Mouse (Mus musculus) liver, adult 2 months (tissue): ENCODE data around the gene Nfkbia. TPM values are rescaled to one million over a fixed set of nuclear protein-coding genes. Genes with fewer than 3 reads are reported as not detected.

ENCODE experiments used
- DNase-seq: peaks from one replicate; pipeline ENCODE4 v3.0.0-alpha.2; 2011; ENCODE audit warnings: low read depth, low spot score; ENCODE audit errors: extremely low read depth
- H3K27ac ChIP-seq: fragments of 200-500 bp; replicated peaks from 2 replicates; pipeline ENCODE4 v1.5.1; 2012; ENCODE audit warnings: low read depth, mild to moderate bottlenecking, control low read depth, inconsistent platforms, low read length; ENCODE audit not compliant: insufficient read depth
- H3K27me3 ChIP-seq: fragments of 200-500 bp; 2 replicates; pipeline ENCODE4 v1.6.1; 2012; ENCODE audit warnings: mild to moderate bottlenecking, moderate library complexity, low read length, inconsistent platforms; ENCODE audit not compliant: control insufficient read depth, insufficient read depth
- H3K36me3 ChIP-seq: fragments of 200-500 bp; 2 replicates; pipeline ENCODE4 v1.6.1; 2012; ENCODE audit warnings: low read length, inconsistent platforms; ENCODE audit not compliant: control insufficient read depth, insufficient read depth
- H3K4me1 ChIP-seq: fragments of 200-500 bp; 2 replicates; pipeline ENCODE4 v1.6.1; 2011; ENCODE audit warnings: low read length; ENCODE audit not compliant: control insufficient read depth, insufficient read depth
- H3K4me3 ChIP-seq: fragments of 200-500 bp; 2 replicates; pipeline ENCODE4 v1.5.1; 2011; ENCODE audit warnings: low read depth, mild to moderate bottlenecking, control low read depth, low read length, moderate library complexity; ENCODE audit not compliant: insufficient read depth
- H3K79me2 ChIP-seq: fragments of 200-500 bp; 2 replicates; pipeline ENCODE4 v1.6.1; 2012; ENCODE audit warnings: inconsistent platforms, mild to moderate bottlenecking, low read length, moderate library complexity; ENCODE audit not compliant: control insufficient read depth, insufficient read depth
- H3K9ac ChIP-seq: fragments of 200-500 bp; 2 replicates; pipeline ENCODE4 v1.6.1; 2012; ENCODE audit warnings: low read depth, mild to moderate bottlenecking, control low read depth, inconsistent platforms, low read length
- CTCF ChIP-seq: fragments of 200-500 bp; IDR thresholded peaks from 2 replicates; pipeline ENCODE4 v1.5.1; 2011; ENCODE audit warnings: low read depth, low read length, control low read depth
- POLR2A ChIP-seq: fragments of 200-500 bp; IDR thresholded peaks from 2 replicates; pipeline ENCODE4 v1.6.1; 2011; ENCODE audit warnings: low read length, control low read depth; ENCODE audit not compliant: insufficient read depth; ENCODE audit errors: extremely low read depth
- WGBS: fragments of 180-500 bp; shearing (Covaris S2); methylation state at CpG from one replicate; pipeline ENCODE4 v1.1.7; 2018; 5-methylcytosine and 5-hydroxymethylcytosine counted together
- polyA plus RNA-seq: library from polyadenylated mRNA; depleted of rRNA; stranded (reverse); fragments of >200 nt; gene quantifications from 2 replicates; pipeline ENCODE4 v1.2.3, GENCODE M21; 2012
- total RNA-seq: library from RNA; depleted of rRNA; stranded (reverse); fragments of >200 nt; gene quantifications from 2 replicates; pipeline ENCODE4 v1.2.3, GENCODE M21; 2014

Gene Nfkbia
- total and polyA plus RNA-seq, 2 experiments, result 76.4 to 85.6 TPM

GRCm38 (mm10) chr12:55462456-55462855 lies 30.0 kb downstream of the Nfkbia start:
- no peak overlapping the region for H3K27ac ChIP-seq
- DNase-seq, result no peak
- H3K9ac ChIP-seq, result no peak overlapping the region
- H3K79me2 ChIP-seq, result no peaks in the 10 kb centered on the region
- TF ChIP-seq POLR2A (no peak), CTCF (no peak)
- H3K36me3 ChIP-seq, result no peaks in the 10 kb centered on the region
- WGBS, result 88% methylated on average over 6 of the region's 6 CpGs
- peaks cover 31% of the 10 kb centered on the region for H3K4me1 ChIP-seq
- H3K4me3 ChIP-seq, result no peak overlapping the region
- H3K27me3 ChIP-seq, result no peaks in the 10 kb centered on the region

GRCm38 (mm10) chr12:55461767-55462166 lies 30.7 kb downstream of the Nfkbia start:
- Histone ChIP-seq H3K9ac (no peak overlapping the region), H3K27ac (no peak overlapping the region), H3K36me3 (no peaks in the 10 kb centered on the region), H3K4me3 (no peak overlapping the region), H3K4me1 (peaks cover 24% of the 10 kb centered on the region), H3K27me3 (no peaks in the 10 kb centered on the region), H3K79me2 (no peaks in the 10 kb centered on the region)
- 65% methylated on average over 6 of the region's 6 CpGs for WGBS
- DNase-seq, result no peak
- no peak for TF ChIP-seq POLR2A
- TF ChIP-seq CTCF, result no peak

- no peak for DNase-seq
- no peak overlapping the region for H3K9ac ChIP-seq
- peaks cover 19% of the 10 kb centered on the region for H3K4me1 ChIP-seq
- no peak for TF ChIP-seq CTCF
- no peak for TF ChIP-seq POLR2A
- no peaks in the 10 kb centered on the region for H3K27me3 ChIP-seq
- WGBS, result 73% methylated on average over 4 of the region's 4 CpGs
- no peak overlapping the region for H3K27ac ChIP-seq
- H3K79me2 ChIP-seq, result no peaks in the 10 kb centered on the region
- H3K4me3 ChIP-seq, result no peak overlapping the region
- H3K36me3 ChIP-seq, result no peaks in the 10 kb centered on the region
Observed at GRCm38 (mm10) chr12:55460900-55461299, 31.5 kb downstream of the Nfkbia start.

GRCm38 (mm10) chr12:55459739-55460138 lies 32.7 kb downstream of the Nfkbia start:
- peak; percentile 71 for DNase-seq
- Histone ChIP-seq H3K9ac (no peak overlapping the region), H3K4me1 (peaks cover 16% of the 10 kb centered on the region), H3K27me3 (no peaks in the 10 kb centered on the region), H3K4me3 (no peak overlapping the region), H3K36me3 (no peaks in the 10 kb centered on the region), H3K79me2 (no peaks in the 10 kb centered on the region), H3K27ac (no peak overlapping the region)
- no peak for TF ChIP-seq CTCF
- no peak for TF ChIP-seq POLR2A
- 12% methylated on average over 8 of the region's 8 CpGs for WGBS

- 95% methylated on average over 5 of the region's 5 CpGs for WGBS
- H3K27ac ChIP-seq, result no peak overlapping the region
Observed at GRCm38 (mm10) chr12:55456893-55457292, 35.6 kb downstream of the Nfkbia start.

GRCm38 (mm10) chr12:55456136-55456535 lies 36.3 kb downstream of the Nfkbia start:
- no peaks in the 10 kb centered on the region for H3K27me3 ChIP-seq
- WGBS, result 92% methylated on average over 3 of the region's 3 CpGs
- TF ChIP-seq POLR2A (no peak), CTCF (no peak)
- H3K4me1 ChIP-seq, result peaks cover 7% of the 10 kb centered on the region
- H3K27ac ChIP-seq, result no peak overlapping the region
- no peak for DNase-seq
- no peaks in the 10 kb centered on the region for H3K79me2 ChIP-seq
- no peaks in the 10 kb centered on the region for H3K36me3 ChIP-seq
- no peak overlapping the region for H3K9ac ChIP-seq
- H3K4me3 ChIP-seq, result no peak overlapping the region

More at GRCm38 (mm10) chr12:55456893-55457292, 35.6 kb downstream of the Nfkbia start:
- no peaks in the 10 kb centered on the region for H3K27me3 ChIP-seq
- no peak overlapping the region for H3K9ac ChIP-seq
- no peaks in the 10 kb centered on the region for H3K79me2 ChIP-seq
- no peak for DNase-seq
- H3K4me3 ChIP-seq, result no peak overlapping the region
- no peaks in the 10 kb centered on the region for H3K36me3 ChIP-seq
- peaks cover 10% of the 10 kb centered on the region for H3K4me1 ChIP-seq
- no peak for TF ChIP-seq POLR2A
- no peak for TF ChIP-seq CTCF
